Mouse (Mus musculus): ENCODE data around the gene Ipo5. TPM values are rescaled to one million over a fixed set of nuclear protein-coding genes. Genes with fewer than 3 reads are reported as not detected.

The Ipo5 gene
- 22.6 and 32.3 TPM in 2 replicates for polyA plus RNA-seq (2015; fragmentation: Nextera tagmentation; extraction: Ambion mirVana)

DNA sequence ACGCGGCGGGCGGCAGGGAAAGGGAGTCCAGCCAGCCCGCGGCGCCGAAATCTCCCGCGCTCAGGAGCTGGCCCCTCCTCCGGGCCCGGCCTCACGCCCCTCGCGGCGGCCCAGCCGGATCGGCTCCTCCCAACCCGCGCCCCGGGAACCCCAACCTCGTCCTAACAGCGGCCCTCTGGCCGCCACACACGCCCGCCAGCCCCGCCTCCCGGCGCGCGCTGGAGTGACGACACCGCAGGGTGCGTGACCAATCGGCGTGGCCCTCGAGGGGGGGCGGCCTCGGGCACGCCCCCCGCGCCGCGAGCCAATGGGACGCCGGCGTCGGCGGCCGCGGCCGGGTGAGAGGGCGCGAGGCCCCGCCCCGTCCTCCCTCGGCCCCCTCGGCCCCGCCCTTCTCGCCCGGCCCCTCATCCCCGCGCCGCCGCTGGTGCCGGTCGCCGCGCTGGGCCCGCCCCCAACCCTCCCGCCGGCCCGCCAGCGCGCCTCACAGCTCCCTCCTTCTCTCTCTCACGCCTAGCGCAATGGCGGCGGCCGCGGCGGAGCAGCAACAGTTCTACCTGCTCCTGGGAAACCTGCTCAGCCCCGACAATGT lies at the start of gene Ipo5:
Gene Ipo5, plus strand, starts transcription at position 492 of the 592 bp plus-strand sequence.

Other genes with a start within 250 kb of the Ipo5 start
- 9.9 and 10.1 TPM in 2 replicates for gene Farp1, start 124.0 kb downstream of the Ipo5 start, polyA plus RNA-seq (2015; fragmentation: Nextera tagmentation; extraction: Ambion mirVana)